Mouse (Mus musculus) embryo, embryonic 11.5 days (tissue): ENCODE measurements at regions not wholly inside any gene's neighbourhood (a gene's known extent, or its start where the extent isn't known, plus 50 kb on each side); places are given as distances from the start of the nearest gene placed in this dataset.

Experiments used
- DNase-seq: peaks from one replicate; pipeline ENCODE4 v3.0.0-alpha.2; 2012; ENCODE audit warnings: low read depth, low spot score

DNA sequence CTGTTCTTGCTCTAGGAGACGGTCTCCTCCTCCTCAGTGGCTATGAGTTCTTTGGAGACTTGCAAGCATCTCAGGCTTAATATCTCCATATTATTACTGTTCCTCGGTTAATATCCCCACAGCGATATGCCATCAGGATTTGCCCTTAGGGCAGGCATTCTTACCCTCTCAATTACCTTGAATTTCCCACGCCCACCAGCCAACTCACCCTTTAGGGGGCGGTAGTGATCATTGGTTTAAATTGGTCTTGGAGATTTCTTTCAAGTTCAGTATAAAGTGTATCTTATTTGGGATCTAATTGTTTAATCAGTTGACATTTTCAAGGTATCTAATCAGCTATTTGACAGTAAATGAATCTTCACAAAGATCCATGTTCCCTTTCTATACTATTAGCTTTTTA, 162.5 kb downstream of the Emp1 start:
- no peak for DNase-seq

DNA sequence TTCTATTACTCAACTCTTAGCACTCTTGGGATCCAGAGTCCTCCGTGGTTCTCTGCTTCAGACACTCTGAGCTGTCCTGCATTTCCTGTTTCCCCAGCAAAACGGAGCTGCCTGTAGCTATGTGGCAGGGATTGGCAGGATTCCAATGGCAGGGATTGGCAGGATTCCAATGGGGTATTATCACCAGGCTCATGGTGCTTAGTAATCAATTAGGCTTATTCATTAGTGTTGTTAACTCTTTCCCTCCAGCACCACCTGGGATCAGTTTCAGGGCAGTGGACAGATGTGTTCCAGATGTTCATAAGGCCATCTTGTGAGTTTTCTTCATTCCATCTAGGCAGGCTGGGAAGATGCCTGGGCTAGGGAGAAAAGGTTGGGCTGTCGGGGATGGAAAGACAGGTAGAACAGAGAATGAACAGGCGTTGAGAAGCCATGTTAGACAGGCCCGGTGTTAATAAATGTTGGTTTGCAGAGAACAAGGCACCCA, 163.5 kb downstream of the Emp1 start:
- DNase-seq, result peak; percentile 20

DNA sequence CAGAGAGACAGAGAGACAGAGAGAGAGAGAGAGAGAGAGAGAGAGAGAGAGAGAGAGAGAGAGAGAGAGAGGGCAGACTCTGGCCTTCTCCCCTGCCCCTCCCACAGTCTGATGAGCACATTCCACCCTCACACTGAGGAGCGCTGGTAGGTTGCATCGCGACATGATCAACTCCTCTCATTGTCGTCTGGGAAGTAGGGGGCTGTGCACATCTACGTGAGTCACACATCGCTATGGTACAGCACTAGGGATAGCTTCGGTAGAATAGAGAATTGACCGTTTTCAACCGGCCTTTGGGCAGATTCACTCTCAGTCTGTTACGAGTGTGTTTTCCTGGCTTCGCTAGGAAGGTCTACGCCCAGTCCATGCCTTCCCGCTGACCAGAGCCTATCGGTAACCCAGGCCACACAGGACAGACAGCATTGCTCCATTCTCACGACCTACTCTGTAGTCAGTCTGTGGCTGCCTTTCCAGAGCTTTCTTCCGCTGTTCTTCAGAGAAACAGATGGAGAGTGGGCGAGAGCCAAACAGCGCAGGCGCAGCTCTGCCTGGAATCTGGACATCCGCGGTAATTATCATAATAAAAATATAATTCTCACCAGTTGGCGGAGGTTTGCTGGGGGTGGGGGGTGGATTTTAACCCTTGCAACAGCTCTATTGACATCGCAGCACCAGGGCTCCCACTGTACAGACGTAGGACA, 164.3 kb downstream of the Emp1 start:
- DNase-seq, result no peak

DNA sequence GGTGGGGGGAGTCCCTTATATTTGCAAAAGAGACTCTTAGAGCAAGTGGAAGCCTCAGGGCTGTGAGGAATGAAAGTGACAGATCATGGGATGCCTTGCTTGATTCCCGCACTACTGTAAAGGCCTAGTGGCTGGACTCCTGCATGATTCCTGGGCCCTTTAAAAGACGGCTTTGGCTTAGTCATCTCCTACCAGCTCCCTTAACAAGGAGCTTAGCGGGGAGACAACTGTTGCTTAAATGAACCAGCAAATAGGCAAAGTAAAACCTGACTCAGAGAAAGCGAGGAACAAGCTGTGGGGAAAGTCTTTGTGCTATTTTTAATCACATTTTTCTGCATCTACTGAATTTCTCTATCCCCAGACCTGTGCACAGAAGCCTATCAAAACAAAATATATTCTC, 165.5 kb downstream of the Emp1 start:
- no peak for DNase-seq

DNA sequence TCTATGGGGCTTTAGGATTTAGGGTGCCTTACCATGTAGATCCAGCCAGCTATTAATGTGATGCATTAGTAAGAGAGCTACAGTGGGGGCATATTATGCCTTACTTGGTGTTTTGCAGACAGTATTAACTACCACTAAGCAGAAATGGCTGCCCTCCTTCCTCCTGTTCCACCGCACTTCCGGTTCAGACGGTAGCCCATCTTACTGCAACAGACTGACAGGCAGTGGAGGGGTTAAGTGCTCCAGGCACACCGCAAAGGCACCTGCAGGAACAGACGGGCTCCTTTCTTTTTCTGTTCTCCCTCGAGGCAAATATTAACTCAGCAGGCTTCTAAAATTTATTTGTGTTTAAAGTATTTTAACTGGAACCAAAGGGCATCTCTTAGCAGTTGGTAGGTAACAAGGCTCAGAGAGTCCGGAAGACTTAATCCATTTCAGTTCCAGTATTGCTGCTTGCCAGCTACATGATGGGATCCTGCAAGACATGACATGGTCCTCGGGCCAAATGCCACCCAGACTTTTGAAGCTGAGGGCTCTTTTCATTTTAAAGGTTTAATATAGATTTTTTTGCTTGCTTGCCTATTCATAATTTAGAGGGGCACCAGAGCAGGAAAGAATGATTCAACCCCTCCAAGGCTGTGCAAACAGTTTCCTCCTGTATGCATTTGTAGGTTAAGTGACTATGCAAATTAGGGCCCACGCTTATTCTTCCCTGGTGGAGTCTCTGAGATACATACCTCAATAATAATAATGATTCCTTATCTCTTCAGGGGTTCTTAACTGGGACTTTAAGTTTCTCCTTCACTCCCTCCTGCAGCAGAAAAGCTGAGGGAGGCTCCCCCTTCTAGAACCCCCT, 177.7 kb downstream of the Emp1 start:
- no peak for DNase-seq

DNA sequence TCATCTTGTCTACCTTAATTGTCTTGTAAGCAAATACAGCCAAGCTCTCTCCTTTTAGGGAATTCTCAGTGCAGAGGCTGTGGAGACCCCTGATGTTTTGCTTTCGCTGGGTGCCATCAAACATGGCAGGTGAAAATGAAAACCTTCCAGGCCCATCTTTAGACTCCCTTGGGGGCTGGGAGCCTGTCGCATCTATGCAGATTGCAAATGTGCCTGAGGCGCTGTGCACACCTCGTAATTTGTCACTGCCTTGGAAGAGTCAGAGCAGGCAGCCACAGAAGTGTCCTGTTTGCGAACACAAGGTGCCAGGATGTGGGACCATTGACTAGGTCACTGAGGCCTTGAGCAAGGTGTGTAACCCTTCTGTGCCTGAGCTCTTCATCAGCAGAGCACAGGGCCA, 179.2 kb downstream of the Emp1 start:
- DNase-seq, result no peak

DNA sequence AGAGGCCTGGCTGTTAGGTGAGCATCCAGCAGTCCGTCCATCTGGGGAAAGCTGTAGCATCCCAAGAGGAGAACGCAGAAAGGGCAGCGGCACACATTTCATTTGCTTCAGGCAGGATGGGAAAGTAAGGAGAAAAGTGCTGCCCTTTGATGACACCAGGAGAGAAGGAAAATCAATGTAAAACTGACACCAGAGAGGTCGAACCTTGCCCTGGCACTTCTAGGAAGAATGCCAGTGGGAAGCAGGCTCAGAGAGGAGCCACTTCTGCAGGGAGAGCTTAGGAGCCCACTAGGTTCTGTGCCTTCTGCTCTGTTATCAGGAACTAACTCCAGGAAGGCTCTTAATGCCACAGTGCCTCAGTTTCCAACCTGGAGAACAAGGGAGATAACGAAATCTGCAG, 180.0 kb downstream of the Emp1 start:
- no peak for DNase-seq

DNA sequence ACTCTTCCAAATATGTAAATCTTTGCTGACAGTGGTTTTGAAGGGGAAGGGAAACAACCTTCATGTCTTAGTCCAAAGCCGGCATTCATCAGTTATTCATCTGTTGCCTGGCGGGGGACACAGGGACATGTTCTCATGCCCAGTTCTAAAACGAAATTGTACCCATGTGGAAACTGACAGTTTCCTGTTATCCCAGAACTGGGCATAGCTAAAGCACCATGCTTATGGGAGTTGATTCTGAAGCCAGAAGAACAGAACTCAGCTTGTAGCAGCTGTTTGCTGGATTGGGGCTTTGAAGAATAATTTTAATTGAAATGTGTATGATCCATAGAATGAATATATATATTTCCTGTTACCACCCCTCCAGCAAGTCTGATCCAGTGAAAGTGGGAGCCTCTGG, 181.0 kb downstream of the Emp1 start:
- no peak for DNase-seq

DNA sequence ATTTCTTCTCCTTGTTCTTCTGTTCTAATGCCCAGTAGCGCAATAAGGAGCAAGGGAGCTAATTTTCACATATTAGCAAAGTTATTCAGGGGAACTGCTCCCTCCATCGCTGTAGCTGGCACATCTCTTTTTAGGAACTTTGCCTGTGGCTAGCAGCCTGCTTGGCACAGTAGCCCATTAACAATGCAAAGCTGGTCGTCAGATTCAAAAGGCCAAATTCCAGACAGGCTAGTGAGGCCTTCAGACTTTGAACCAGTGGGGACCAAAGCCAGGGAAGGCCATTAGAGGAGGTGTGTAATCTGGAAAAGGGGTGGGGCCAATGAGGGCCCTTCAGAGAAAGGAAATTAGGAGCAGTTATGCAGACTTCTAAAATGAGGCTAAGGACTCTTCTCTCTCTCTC, 181.5 kb downstream of the Emp1 start:
- no peak for DNase-seq

DNA sequence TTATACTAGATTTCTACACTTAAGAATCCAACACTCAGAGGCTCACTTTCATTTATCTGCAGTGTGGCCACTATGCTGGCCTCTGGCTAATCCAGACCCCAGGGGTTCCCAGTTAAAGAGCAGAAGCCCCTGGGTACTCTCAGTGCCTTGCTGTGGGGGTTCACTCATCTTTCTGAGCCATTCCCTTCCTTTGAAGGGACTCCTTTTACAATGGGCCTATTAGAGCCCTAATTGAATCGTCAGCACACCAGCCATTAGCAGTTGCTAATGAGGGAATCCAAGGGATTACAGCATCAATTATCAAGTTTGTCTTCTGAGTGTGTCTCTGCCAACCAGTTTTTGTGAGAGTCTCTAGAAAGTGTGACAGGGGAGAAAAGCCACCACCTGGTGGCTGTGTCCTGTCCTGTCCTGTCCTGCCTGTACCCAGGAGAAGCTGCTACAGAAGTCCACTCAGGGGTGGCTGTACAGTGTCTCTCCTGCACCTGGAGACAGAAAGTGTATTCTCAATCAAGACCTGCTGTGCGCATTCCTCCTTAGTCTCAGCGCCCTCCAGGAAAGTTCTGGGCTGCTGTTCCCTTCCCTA, 188.1 kb downstream of the Emp1 start:
- DNase-seq, result no peak

DNA sequence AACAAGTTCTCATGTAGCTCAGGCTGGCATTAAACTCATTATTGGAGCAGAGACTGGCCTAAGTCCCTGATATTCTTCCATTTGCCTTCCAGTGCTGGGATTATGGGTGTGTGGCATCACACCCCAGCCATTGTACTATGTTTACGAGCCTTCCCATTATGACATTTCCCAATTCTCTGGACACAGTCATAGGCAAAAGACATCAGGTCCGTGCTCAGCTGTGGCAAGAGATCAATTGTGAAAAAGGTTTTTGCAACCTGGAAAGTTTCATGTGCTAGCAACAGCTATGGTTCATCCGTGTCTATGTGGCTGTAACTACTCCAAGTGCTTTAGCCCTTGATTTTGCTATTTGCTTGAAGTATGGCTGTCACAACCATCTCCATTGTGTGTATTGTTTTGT, 190.1 kb downstream of the Emp1 start:
- no peak for DNase-seq

DNA sequence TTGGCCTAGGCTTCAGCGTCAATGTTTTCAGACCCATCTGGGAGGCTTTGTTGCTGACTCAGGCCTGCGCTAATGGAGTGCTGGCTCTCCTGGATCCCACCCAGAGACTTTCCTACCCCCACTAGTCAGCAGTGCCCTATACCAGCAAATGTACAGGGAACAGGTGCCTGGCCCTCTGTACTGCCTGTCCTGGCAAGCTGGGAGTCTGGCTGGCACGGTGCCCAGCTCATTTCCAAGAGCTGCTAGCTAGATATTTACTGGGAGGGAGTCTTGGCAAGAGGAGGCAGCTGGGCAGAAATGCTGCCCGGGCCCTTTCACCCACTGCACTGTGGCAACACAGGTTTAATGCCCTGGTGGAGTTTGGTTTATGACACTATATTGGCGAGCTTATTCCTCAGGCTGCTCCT, 197.2 kb downstream of the Emp1 start:
- no peak for DNase-seq

DNA sequence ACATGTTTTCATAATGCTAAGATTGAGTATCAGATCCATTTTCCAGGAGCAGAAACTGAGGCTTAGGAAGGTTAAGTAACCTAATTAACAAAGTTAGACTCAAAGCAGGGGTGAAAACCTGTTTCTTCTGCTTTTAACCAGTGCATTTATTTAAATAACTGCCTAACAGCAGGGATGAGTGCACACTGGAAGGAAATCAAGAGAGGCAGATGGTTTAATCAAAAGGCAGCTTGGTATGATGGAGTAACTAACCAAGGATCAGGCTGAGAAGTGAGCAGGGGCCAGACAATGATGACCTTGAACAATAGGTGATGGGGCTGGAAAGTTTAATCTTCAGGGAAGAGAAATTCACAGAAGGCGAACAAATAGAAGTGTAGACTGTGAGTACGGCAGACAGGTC, 199.9 kb downstream of the Emp1 start:
- DNase-seq, result no peak

DNA sequence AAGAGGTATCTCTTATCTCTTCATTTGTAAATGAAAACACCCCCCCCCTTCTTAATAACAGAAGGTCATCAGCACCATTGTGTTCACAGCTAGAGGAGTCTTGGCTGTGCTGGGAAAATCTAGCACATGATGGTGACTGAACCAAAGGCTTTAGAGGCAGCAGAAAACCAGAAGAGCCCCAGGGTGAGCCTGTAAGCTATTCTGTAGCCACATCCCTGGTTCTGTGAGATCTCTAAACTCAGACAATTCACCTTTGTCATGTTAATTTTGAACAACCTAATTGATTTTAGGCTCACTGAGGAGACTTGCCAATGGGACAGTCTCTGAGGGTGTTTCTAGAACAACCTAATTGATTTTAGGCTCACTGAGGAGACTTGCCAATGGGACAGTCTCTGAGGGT, 201.4 kb downstream of the Emp1 start:
- DNase-seq, result no peak

DNA sequence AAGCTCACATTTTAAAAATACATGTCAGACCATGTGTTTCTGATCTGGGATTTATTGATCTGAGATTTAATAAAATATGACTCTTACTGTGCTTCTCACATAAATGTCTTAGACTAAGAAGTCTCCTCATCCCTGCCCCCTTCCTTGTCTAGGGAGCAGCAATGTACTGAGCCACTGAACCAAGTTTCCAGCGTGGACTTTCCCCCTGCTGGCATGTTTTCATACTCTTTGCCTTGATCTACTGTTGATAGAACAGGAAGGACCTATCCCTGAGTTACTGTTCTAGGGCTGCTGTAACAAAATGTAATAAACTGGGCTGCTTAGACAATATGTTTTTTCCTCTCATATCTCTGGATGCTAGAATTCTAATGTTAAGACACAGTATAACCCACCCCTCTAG, 206.7 kb downstream of the Emp1 start:
- DNase-seq, result no peak

DNA sequence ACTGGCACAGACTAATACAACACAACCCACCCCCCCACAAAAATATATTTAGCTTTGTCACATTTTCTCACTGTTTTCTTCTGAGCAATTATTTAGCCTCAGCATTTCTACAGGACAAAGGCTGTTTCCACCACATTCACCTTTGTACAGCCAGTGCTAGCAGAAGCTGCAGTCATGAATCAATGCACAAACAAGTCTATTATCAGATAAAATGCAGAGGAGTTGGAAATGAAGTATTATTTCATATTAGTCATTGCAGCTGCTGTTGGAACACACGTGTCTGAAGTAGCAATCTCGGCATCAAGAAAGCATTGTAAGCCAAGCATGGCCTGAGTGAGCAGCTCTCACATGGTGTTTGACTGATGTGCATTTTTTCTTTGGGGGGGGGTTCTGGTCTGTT, 212.9 kb downstream of the Emp1 start:
- no peak for DNase-seq

DNA sequence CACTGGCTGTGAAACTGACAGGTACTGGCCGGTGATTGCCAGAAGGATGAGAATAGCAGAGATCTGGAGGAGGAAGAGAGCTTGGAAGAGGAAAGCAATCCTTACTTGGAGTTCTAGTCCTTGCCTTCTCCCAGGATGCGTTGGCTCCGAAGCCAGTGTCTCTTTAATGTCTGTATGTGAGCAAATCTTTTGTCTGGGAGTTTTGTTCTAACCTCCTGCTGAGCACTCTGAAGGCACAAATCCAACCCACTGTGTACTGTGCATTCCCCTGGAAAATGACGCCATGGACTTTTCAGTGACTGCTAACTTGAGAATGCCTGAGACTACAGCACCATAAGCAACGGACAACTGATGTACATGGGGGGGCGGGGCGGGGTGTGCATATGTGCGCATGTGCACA, 216.4 kb downstream of the Emp1 start:
- no peak for DNase-seq

DNA sequence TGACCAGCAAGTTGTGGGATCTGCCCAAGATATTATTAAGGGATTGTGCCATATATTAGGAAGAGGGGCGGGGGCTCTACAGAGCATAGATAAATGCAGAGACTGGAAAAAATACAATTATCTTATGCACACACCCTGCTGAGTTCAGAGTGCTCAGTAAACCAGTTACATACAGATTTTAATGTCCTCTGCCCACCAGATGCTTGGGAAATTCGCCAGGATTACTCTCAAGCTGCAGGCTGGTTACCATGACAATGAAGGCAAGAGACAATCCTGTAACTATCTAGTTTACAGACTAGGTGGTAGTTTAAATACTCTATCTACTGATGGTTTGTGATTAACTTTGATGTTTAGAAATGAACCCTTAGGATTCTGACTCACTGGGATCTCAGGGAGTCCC, 220.2 kb downstream of the Emp1 start:
- no peak for DNase-seq

DNA sequence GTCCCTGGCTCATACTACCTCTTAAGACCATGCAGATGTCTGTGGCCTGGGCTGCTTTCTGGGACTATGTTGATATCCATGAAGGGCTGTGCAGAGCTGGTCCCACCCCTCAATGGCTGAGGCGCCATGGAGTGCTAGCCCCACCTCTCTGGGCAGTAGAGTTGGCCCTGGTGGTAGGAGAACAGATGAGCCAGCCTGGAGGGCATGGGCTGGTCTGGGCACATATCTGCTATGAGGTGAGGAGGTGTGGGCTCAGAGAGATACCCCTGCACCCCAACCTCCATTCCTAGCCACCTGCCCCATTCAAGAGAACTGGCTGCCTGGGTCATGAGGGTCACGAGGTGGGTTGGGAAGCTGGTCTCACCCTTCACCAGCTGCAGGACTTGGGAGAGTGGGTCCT, 222.4 kb downstream of the Emp1 start:
- DNase-seq, result no peak

DNA sequence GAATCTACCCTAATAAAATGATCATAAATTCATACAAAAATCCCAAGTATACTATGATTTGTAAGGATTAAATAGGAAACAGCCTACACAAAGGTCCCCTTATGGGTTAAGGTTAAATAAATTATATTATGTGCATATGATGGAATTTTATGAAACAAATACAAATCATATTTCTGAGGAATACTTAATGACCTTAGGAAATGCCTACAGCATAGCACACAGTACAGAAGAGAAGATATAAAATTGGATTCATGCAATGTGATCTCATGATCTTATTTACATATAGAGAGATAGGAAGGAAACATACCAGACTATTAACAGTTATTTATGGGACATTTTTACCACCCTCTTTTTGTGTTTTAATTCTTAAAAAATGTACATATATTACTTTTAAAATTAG, 227.7 kb downstream of the Emp1 start:
- DNase-seq, result no peak

DNA sequence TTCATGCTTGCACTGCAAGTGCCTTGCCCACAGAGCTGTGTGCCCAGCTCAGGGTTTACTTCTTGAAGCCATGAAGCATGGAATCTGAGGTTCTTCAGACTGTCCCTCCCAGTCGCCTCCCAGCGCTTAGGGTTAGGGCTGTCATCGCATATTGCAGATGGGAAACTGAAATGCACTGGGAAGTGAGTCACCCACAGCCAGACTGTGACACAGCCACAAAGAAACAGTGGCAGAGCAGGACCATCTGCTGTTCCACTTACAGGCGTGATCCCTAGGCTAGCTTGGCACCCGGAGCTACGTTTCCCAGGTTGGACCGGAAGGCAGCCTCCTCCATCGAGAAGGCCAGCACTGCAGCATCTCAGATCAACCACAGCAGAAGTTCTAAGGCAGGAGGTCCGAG, 228.7 kb downstream of the Emp1 start:
- DNase-seq, result no peak

DNA sequence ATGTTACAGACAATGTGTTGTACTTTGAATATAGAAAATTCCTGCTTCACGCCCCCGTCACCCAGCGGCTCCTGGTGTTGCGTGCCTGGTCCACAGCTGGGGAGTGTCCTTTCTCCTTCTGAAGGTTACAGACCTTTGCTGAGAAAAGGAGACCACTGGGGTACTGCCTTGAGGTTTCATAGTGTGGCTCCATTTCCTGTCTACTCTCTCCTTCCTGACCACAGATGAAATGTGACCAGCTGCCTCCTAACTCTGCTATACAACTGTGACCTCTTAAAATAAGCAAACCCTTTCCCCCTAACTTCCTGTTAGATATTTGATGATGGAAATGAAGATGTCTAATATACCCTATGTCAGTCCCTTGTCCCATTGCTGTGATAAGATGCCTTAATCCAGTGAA, 234.0 kb downstream of the Emp1 start:
- DNase-seq, result no peak
